In the genomic region with DNA sequence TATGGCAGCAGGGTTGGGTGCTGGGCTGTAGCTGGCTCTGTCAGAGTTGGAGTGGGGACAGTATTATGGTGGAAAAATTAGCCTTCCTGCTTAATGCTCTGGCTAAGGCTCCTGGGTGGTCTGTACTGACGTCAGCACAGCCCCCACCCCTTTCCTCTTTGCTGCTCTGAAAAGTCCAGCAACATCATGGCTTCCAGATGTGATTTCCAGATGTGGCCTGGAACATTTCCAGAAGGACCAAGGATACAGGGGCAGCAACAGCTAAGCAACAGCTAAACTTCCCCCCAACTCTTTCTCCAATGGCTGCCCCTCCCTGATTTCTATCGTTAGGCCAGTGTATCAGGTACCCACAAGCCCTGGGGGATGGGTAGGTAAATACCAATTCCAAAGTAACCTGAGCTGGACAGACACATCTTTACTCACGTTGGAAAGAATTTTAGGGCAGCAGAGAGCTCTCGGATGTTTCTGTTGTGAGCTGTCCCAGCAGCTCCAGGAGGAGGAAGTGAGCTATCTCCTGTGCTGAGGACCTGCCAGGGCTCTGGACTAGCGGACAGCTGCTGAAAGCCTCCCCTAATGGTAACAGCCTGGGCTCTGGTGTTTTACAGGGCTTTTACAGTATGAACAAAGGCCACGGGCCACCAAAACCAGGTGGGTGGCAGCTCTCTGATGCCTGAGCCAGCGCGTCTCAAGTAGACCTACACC, we compare ENCODE assay signal across 10 mouse cellular contexts. TPM values are rescaled to one million over a fixed set of nuclear protein-coding genes. Genes with fewer than 3 reads are reported as not detected.
A peak's percentile ranks its signal among the peaks of the same experiment; 100 is the strongest.
DNase-seq lines count a peak whose midpoint lies in the region; ATAC-seq and TF ChIP-seq lines count a peak whose summit lies in the region.
"Had no signal": no experiment of that assay in that cellular context is flagged by ENCODE, and none has a peak within 500 bp of the region (broad histone marks: within the 10 kb centered on the region; RNA-seq: fewer than 3 reads in every experiment).

No protein-coding gene starts in this region.

- H3K4me3 ChIP-seq in kidney, postnatal 0 days (replicated peaks; ENCODE audit: low read depth, low read length), result no peak overlapping the region
- H3K4me3 ChIP-seq in embryonic facial prominence, embryonic 12.5 days, result no peak overlapping the region
- H3K4me3 ChIP-seq in heart, embryonic 14.5 days (ENCODE audit: control insufficient read depth in 1 of 2, insufficient read depth in 1 of 2, low read depth in 1 of 2, low read length in 2 of 2), result no peak overlapping the region
- no peak overlapping the region for H3K4me3 ChIP-seq in myocyte
- H3K4me3 ChIP-seq: liver, embryonic 15.5 days had no signal

- TF ChIP-seq POLR2A in myocyte (IDR thresholded peaks at IDR 0.05; ENCODE audit: insufficient read length, low read depth), result no peak

- no peak overlapping the region for H3K9ac ChIP-seq in kidney, postnatal 0 days (ENCODE audit: low read depth, low read length)
- H3K9ac ChIP-seq in embryonic facial prominence, embryonic 12.5 days, result no peak overlapping the region
- H3K9ac ChIP-seq in heart, embryonic 14.5 days (ENCODE audit: low read length), result no peak overlapping the region
- H3K9ac ChIP-seq: liver, embryonic 15.5 days had no signal

- no peaks in the 10 kb centered on the region for H3K4me1 ChIP-seq in kidney, postnatal 0 days (replicated peaks; ENCODE audit: insufficient read depth, low read length)
- peaks cover 15% of the 10 kb centered on the region for H3K4me1 ChIP-seq in embryonic facial prominence, embryonic 12.5 days
- H3K4me1 ChIP-seq in heart, embryonic 14.5 days (ENCODE audit: control insufficient read depth in 2 of 2, insufficient read depth in 2 of 2, low read length in 2 of 2), result 0 out of 4 replicates have a peak, but pooled peaks cover 0 to 7% of the 10 kb centered on the region in 2 experiments
- H3K4me1 ChIP-seq: liver, embryonic 15.5 days had no signal

- no peaks in the 10 kb centered on the region for H3K36me3 ChIP-seq in kidney, postnatal 0 days (ENCODE audit: insufficient read depth, low read length)
- no peaks in the 10 kb centered on the region for H3K36me3 ChIP-seq in embryonic facial prominence, embryonic 12.5 days
- no peaks in the 10 kb centered on the region for H3K36me3 ChIP-seq in heart, embryonic 14.5 days (ENCODE audit: control insufficient read depth, insufficient read depth, low read length)
- H3K36me3 ChIP-seq in myocyte (ENCODE audit: control insufficient read depth, insufficient read depth), result no peaks in the 10 kb centered on the region
- H3K36me3 ChIP-seq: liver, embryonic 15.5 days had no signal

- TF ChIP-seq CTCF in kidney, postnatal 0 days (IDR thresholded peaks at IDR 0.05; ENCODE audit: low read depth), result no peak

- no peaks in the 10 kb centered on the region for H3K9me3 ChIP-seq in kidney, postnatal 0 days (replicated peaks; ENCODE audit: low read length)
- H3K9me3 ChIP-seq in embryonic facial prominence, embryonic 12.5 days, result no peaks in the 10 kb centered on the region
- H3K9me3 ChIP-seq in heart, embryonic 14.5 days (ENCODE audit: control insufficient read depth, low read length), result no peaks in the 10 kb centered on the region
- H3K9me3 ChIP-seq: liver, embryonic 15.5 days had no signal

- no peaks in the 10 kb centered on the region for H3K79me2 ChIP-seq in myocyte (ENCODE audit: control insufficient read depth, insufficient read depth)

- ATAC-seq in kidney, postnatal 0 days (replicated peaks; ENCODE audit: low FRiP score, low read depth), result peak; percentile 63; the same call in 1 of the 2 replicates
- peak; percentile 78 for ATAC-seq in embryonic facial prominence, embryonic 12.5 days (ENCODE audit: insufficient number of reproducible peaks, insufficient read depth, low FRiP score, low TSS enrichment)
- ATAC-seq in heart, embryonic 14.5 days (ENCODE audit: insufficient number of reproducible peaks, insufficient read depth, low FRiP score, low read depth), result peak; percentile 54; the same call in 1 of the 2 replicates

- peak; percentile 65 for DNase-seq in kidney, postnatal 0 days (ENCODE audit: low spot score)
- no peak for DNase-seq in kidney, adult 9 months
- DNase-seq in frontal cortex, postnatal 36 days (ENCODE audit: low spot score in 2 of 2), result no peak
- no peak for DNase-seq in cerebellum, adult 9-10 months
- DNase-seq in frontal cortex, postnatal 10 days (ENCODE audit: low spot score in 2 of 2), result no peak
- DNase-seq: thymus, adult 2 months had no signal

- no peak overlapping the region for H3K4me2 ChIP-seq in kidney, postnatal 0 days (ENCODE audit: low read length)
- 0 out of 2 replicates have a peak overlapping the region, but pooled peaks have one; percentile 27 for H3K4me2 ChIP-seq in embryonic facial prominence, embryonic 12.5 days (replicated peaks)
- H3K4me2 ChIP-seq in heart, embryonic 14.5 days (ENCODE audit: low read length), result no peak overlapping the region
- peak overlapping the region; percentile 40 for H3K4me2 ChIP-seq in myocyte (ENCODE audit: low read depth)
- H3K4me2 ChIP-seq: liver, embryonic 15.5 days had no signal

- H3K27ac ChIP-seq in kidney, postnatal 0 days, result peak overlapping the region; percentile 31; the same call in 1 of the 2 replicates
- peak overlapping the region; percentile 86 for H3K27ac ChIP-seq in embryonic facial prominence, embryonic 12.5 days
- H3K27ac ChIP-seq in heart, embryonic 14.5 days (replicated peaks in 1 of 2; ENCODE audit: control insufficient read depth in 1 of 2, insufficient read depth in 1 of 2, low read depth in 2 of 2, low read length in 2 of 2), result 0 out of 4 replicates have a peak overlapping the region, but pooled peaks have one; percentile 18 to 43
- H3K27ac ChIP-seq: liver, embryonic 15.5 days had no signal

- H3ac ChIP-seq in myocyte (ENCODE audit: control insufficient read depth, insufficient read length), result no peak overlapping the region

- WGBS in kidney, postnatal 0 days, result 28% methylated on average over 8 of the region's 8 CpGs
- 28% methylated on average over 8 of the region's 8 CpGs for WGBS in embryonic facial prominence, embryonic 12.5 days
- WGBS in heart, embryonic 14.5 days, result 46% methylated on average over 8 of the region's 8 CpGs

- no peaks in the 10 kb centered on the region for H3K27me3 ChIP-seq in kidney, postnatal 0 days (ENCODE audit: insufficient read depth, low read length)
- H3K27me3 ChIP-seq in embryonic facial prominence, embryonic 12.5 days, result no peaks in the 10 kb centered on the region
- H3K27me3 ChIP-seq in heart, embryonic 14.5 days (ENCODE audit: control insufficient read depth, insufficient read depth, low read length), result no peaks in the 10 kb centered on the region
- no peaks in the 10 kb centered on the region for H3K27me3 ChIP-seq in myocyte (ENCODE audit: control insufficient read depth, insufficient read depth, insufficient read length)
- H3K27me3 ChIP-seq: liver, embryonic 15.5 days had no signal

TF ChIP-seq in myocyte, 11 proteins besides CTCF, POLR2A, EP300 and RAD21:
- TF ChIP-seq CEBPB (IDR thresholded peaks at IDR 0.05; ENCODE audit: insufficient read depth, poor library complexity, severe bottlenecking), result no peak
- TF ChIP-seq TCF3 (IDR thresholded peaks at IDR 0.05; ENCODE audit: insufficient read length, low read depth), result no peak
- no peak for TF ChIP-seq MAX (IDR thresholded peaks at IDR 0.05; ENCODE audit: low read depth)

RNA-seq across cellular contexts. Expression of a gene that starts 49.3 kb away (rescaled TPM):
- 2.6 and 2.9 TPM in 2 replicates for polyA plus RNA-seq in kidney, postnatal 0 days (2015; fragmentation: Nextera tagmentation; extraction: Ambion mirVana)
- 11.3 TPM in 2 replicates for polyA plus RNA-seq in embryonic facial prominence, embryonic 12.5 days (2016; fragmentation: Nextera tagmentation; extraction: Ambion mirVana)
- polyA plus RNA-seq in heart, embryonic 14.5 days (2014; fragmentation: Nextera tagmentation; extraction: Ambion mirVana), result 2.0 and 2.6 TPM in 2 replicates
- 3.0 TPM for polyA plus RNA-seq in myocyte (2012; fragmentation: generic; extraction: Trizol)

Comparison
In these comparisons a context has a peak if more than half of its experiments do, and no peak if none do; other contexts are left out.
1. H3K27ac ChIP-seq: peak in every context shown above with its lines; median percentile 86 in embryonic facial prominence, embryonic 12.5 days; 31 in kidney, postnatal 0 days; 30 in heart, embryonic 14.5 days.
2. H3K4me2 ChIP-seq: peak in embryonic facial prominence, embryonic 12.5 days (single experiment) and myocyte (single experiment); none in kidney, postnatal 0 days (single experiment) and heart, embryonic 14.5 days (single experiment).
3. Peak in every context shown above with its lines, with median percentiles within 50 percentile points of each other: ATAC-seq.